Mouse (Mus musculus): ENCODE data around the gene Olfr1217. TPM values are rescaled to one million over a fixed set of nuclear protein-coding genes. Genes with fewer than 3 reads are reported as not detected.

The Olfr1217 gene
- polyA plus RNA-seq, 1 experiment from 2014 or later: not detected

Other genes with a start within 250 kb of the Olfr1217 start
- not detected in 2 replicates for gene Olfr1201, start 239.0 kb downstream of the Olfr1217 start, polyA plus RNA-seq (2015; fragmentation: Nextera tagmentation; extraction: Ambion mirVana)
- gene Olfr1202, start 217.6 kb downstream of the Olfr1217 start, polyA plus RNA-seq (2015; fragmentation: Nextera tagmentation; extraction: Ambion mirVana): not detected in 2 replicates
- gene Olfr1205, start 202.3 kb downstream of the Olfr1217 start, polyA plus RNA-seq (2015; fragmentation: Nextera tagmentation; extraction: Ambion mirVana): not detected in 2 replicates
- gene Olfr1204, start 182.8 kb downstream of the Olfr1217 start, polyA plus RNA-seq (2015; fragmentation: Nextera tagmentation; extraction: Ambion mirVana): not detected in 2 replicates
- not detected in 2 replicates for gene Olfr1206, start 168.8 kb downstream of the Olfr1217 start, polyA plus RNA-seq (2015; fragmentation: Nextera tagmentation; extraction: Ambion mirVana)
- gene Olfr1208, start 129.8 kb downstream of the Olfr1217 start, polyA plus RNA-seq (2015; fragmentation: Nextera tagmentation; extraction: Ambion mirVana): not detected in 2 replicates
- not detected in 2 replicates for gene Olfr1209, start 116.9 kb downstream of the Olfr1217 start, polyA plus RNA-seq (2015; fragmentation: Nextera tagmentation; extraction: Ambion mirVana)
- gene Olfr1211, start 94.0 kb downstream of the Olfr1217 start, polyA plus RNA-seq (2015; fragmentation: Nextera tagmentation; extraction: Ambion mirVana): not detected in 2 replicates
- not detected in 2 replicates for gene Olfr1212, start 78.1 kb downstream of the Olfr1217 start, polyA plus RNA-seq (2015; fragmentation: Nextera tagmentation; extraction: Ambion mirVana)
- gene Gm13762, start 51.8 kb downstream of the Olfr1217 start, polyA plus RNA-seq (2015; fragmentation: Nextera tagmentation; extraction: Ambion mirVana): not detected in 2 replicates
- gene Olfr1214, start 39.4 kb downstream of the Olfr1217 start, polyA plus RNA-seq (2015; fragmentation: Nextera tagmentation; extraction: Ambion mirVana): not detected in 2 replicates
- gene Olfr1215, start 25.1 kb downstream of the Olfr1217 start, polyA plus RNA-seq (2015; fragmentation: Nextera tagmentation; extraction: Ambion mirVana): not detected in 2 replicates
- not detected in 2 replicates for gene Olfr1216, start 13.7 kb downstream of the Olfr1217 start, polyA plus RNA-seq (2015; fragmentation: Nextera tagmentation; extraction: Ambion mirVana)
- gene Olfr1218, start 29.1 kb upstream of the Olfr1217 start, polyA plus RNA-seq (2015; fragmentation: Nextera tagmentation; extraction: Ambion mirVana): not detected in 2 replicates
- not detected in 2 replicates for gene Olfr1219, start 51.4 kb upstream of the Olfr1217 start, polyA plus RNA-seq (2015; fragmentation: Nextera tagmentation; extraction: Ambion mirVana)
- not detected in 2 replicates for gene Olfr1220, start 74.8 kb upstream of the Olfr1217 start, polyA plus RNA-seq (2015; fragmentation: Nextera tagmentation; extraction: Ambion mirVana)
- not detected in 2 replicates for gene Olfr1221, start 85.2 kb upstream of the Olfr1217 start, polyA plus RNA-seq (2015; fragmentation: Nextera tagmentation; extraction: Ambion mirVana)
- not detected in 2 replicates for gene Olfr1222, start 101.0 kb upstream of the Olfr1217 start, polyA plus RNA-seq (2015; fragmentation: Nextera tagmentation; extraction: Ambion mirVana)
- gene Olfr1223, start 119.5 kb upstream of the Olfr1217 start, polyA plus RNA-seq (2015; fragmentation: Nextera tagmentation; extraction: Ambion mirVana): not detected in 2 replicates
- not detected in 2 replicates for gene Olfr1224-ps1, start 132.0 kb upstream of the Olfr1217 start, polyA plus RNA-seq (2015; fragmentation: Nextera tagmentation; extraction: Ambion mirVana)
- gene Olfr1225, start 142.6 kb upstream of the Olfr1217 start, polyA plus RNA-seq (2015; fragmentation: Nextera tagmentation; extraction: Ambion mirVana): not detected in 2 replicates
- gene Olfr1226, start 168.0 kb upstream of the Olfr1217 start, polyA plus RNA-seq (2015; fragmentation: Nextera tagmentation; extraction: Ambion mirVana): not detected in 2 replicates
- not detected in 2 replicates for gene Olfr1228, start 222.0 kb upstream of the Olfr1217 start, polyA plus RNA-seq (2015; fragmentation: Nextera tagmentation; extraction: Ambion mirVana)

Measured in liver, embryonic 16.5 days (tissue).